Mouse (Mus musculus) frontal cortex, adult (tissue): Measurements from ENCODE around the gene Olfr286.
A peak's percentile ranks its signal among the peaks of the same experiment; 100 is the strongest.

ENCODE experiments used
- ATAC-seq: cut with Nextera tagmentation; 2 replicates; pipeline ENCODE4 v1.9.2; 2017; ENCODE audit warnings: mild to moderate bottlenecking, moderate library complexity, mixed read lengths; ENCODE audit not compliant: low TSS enrichment

The Olfr286 gene

GRCm38 (mm10) chr15:98234350-98234749, at the start of gene Olfr286:
TSS of gene Olfr286 (minus strand) at chr15:98234450.
- no peak for ATAC-seq

- ATAC-seq, result no peak
These were observed 23.5 kb upstream of the Olfr286 start for GRCm38 (mm10) chr15:98257776-98258175.

- no peak for ATAC-seq
These were observed 22.9 kb upstream of the Olfr286 start, which contains the start of gene H1fnt for GRCm38 (mm10) chr15:98257193-98257592. TSS of gene H1fnt (minus strand) at chr15:98257293.

GRCm38 (mm10) chr15:98256271-98256670, 22.0 kb upstream of the Olfr286 start:
- ATAC-seq, result no peak

- no peak for ATAC-seq
These were observed 1.2 kb upstream of the Olfr286 start for GRCm38 (mm10) chr15:98235442-98235841.

- no peak for ATAC-seq
These were observed 8.2 kb downstream of the Olfr286 start for GRCm38 (mm10) chr15:98226096-98226495.

GRCm38 (mm10) chr15:98225610-98226009, 8.6 kb downstream of the Olfr286 start:
- ATAC-seq, result no peak

- ATAC-seq, result no peak
These were observed 11.9 kb downstream of the Olfr286 start for GRCm38 (mm10) chr15:98222377-98222776.

GRCm38 (mm10) chr15:98220877-98221276, 13.4 kb downstream of the Olfr286 start, which contains the start of the genes Gm44579 and Olfr287:
TSS of gene Gm44579 (minus strand) at chr15:98220977.
TSS of gene Olfr287 (minus strand) at chr15:98221056.
- no peak for ATAC-seq

- no peak for ATAC-seq
These were observed 20.1 kb downstream of the Olfr286 start for GRCm38 (mm10) chr15:98214130-98214529.

- no peak for ATAC-seq
These were observed 20.8 kb downstream of the Olfr286 start for GRCm38 (mm10) chr15:98213336-98213870.

- ATAC-seq, result no peak
These were observed 24.6 kb downstream of the Olfr286 start for GRCm38 (mm10) chr15:98209676-98210075.

GRCm38 (mm10) chr15:98195442-98195841, 38.8 kb downstream of the Olfr286 start, which contains the start of gene Olfr288:
TSS of gene Olfr288 (minus strand) at chr15:98195542.
- ATAC-seq, result no peak

- ATAC-seq, result no peak
These were observed 49.8 kb downstream of the Olfr286 start for GRCm38 (mm10) chr15:98184456-98184855.

GRCm38 (mm10) chr15:98181856-98182570, 52.2 kb downstream of the Olfr286 start:
- no peak for ATAC-seq

GRCm38 (mm10) chr15:98181132-98181711, 53.0 kb downstream of the Olfr286 start:
- ATAC-seq, result peak; percentile 95

- ATAC-seq, result peak; percentile 18; the same call in 1 of the 2 replicates
These were observed 53.6 kb downstream of the Olfr286 start for GRCm38 (mm10) chr15:98180567-98181131.

- ATAC-seq, result no peak
These were observed 56.9 kb downstream of the Olfr286 start for GRCm38 (mm10) chr15:98177320-98177719.
